24 mouse cellular contexts compared by ENCODE assay signal in genomic region chr4:132131116-132131515, GRCm38 (mm10). TPM values are rescaled to one million over a fixed set of nuclear protein-coding genes. Genes with fewer than 3 reads are reported as not detected.
"Had no signal": no experiment of that assay in that cellular context is flagged by ENCODE, and none has a peak within 500 bp of the region (broad histone marks: within the 10 kb centered on the region; RNA-seq: fewer than 3 reads in every experiment).

No protein-coding gene starts in this region.

- H3K4me1 ChIP-seq: limb, embryonic 10.5 days; limb, embryonic 13.5 days; liver, embryonic 12.5 days; liver, embryonic 15.5 days; lung, embryonic 15.5 days had no signal

- H3K4me3 ChIP-seq: limb, embryonic 10.5 days; limb, embryonic 13.5 days; liver, embryonic 12.5 days; liver, embryonic 15.5 days; lung, embryonic 15.5 days had no signal

- ATAC-seq: liver, embryonic 12.5 days had no signal

- DNase-seq: kidney, postnatal 14 days; kidney, postnatal 4 days; liver; lung, adult 18-20 months; lung, postnatal 10 days; lung, postnatal 4 days; midbrain, embryonic 14.5 days; thymus, adult 18-20 months; thymus, postnatal 36 days had no signal

- H3K36me3 ChIP-seq: limb, embryonic 10.5 days; limb, embryonic 13.5 days; liver, embryonic 12.5 days; liver, embryonic 15.5 days; lung, embryonic 15.5 days had no signal

- H3K27me3 ChIP-seq: limb, embryonic 13.5 days; lung, embryonic 15.5 days had no signal

- H3K4me2 ChIP-seq: limb, embryonic 13.5 days; liver, embryonic 12.5 days; liver, embryonic 15.5 days; lung, embryonic 15.5 days; midbrain, embryonic 11.5 days had no signal

- H3K9me3 ChIP-seq: limb, embryonic 10.5 days; limb, embryonic 13.5 days; liver, embryonic 12.5 days; liver, embryonic 15.5 days; lung, embryonic 15.5 days had no signal

- H3K9ac ChIP-seq: limb, embryonic 13.5 days; liver, embryonic 12.5 days; liver, embryonic 15.5 days; lung, embryonic 15.5 days had no signal

- H3K27ac ChIP-seq: limb, embryonic 10.5 days; limb, embryonic 13.5 days; liver, embryonic 12.5 days; liver, embryonic 15.5 days; lung, embryonic 15.5 days had no signal

RNA-seq across cellular contexts. Expression of gene Oprd1, which starts 13.2 kb away (rescaled TPM):
- total RNA-seq: megakaryocyte progenitor cell, adult 5-6 weeks; megakaryocyte-erythroid progenitor cell, adult 5-6 weeks had no signal
- polyA plus RNA-seq: liver, embryonic 15.5 days had no signal

RNA-seq across cellular contexts. Expression of gene Gm10300, which starts 56.6 kb away (rescaled TPM):
- total RNA-seq: layer of hippocampus, adult 18-20 months; layer of hippocampus, postnatal 25 days; left cerebral cortex, adult 18-20 months; left cerebral cortex, postnatal 25 days had no signal
- polyA plus RNA-seq: limb, embryonic 10.5 days; limb, embryonic 13.5 days; midbrain, embryonic 11.5 days; midbrain, embryonic 14.5 days; neural tube, embryonic 11.5 days; neural tube, embryonic 14.5 days; testis, adult 2 months had no signal
